Mouse (Mus musculus): ENCODE data around the gene Gbp10.
"Not testable (repeated sequence)": the region's sequence is repeated elsewhere in the genome, so short reads cannot be mapped to it uniquely, and the experiment has no call there.

GRCm38 (mm10) chr5:105196308-105196707, 43.0 kb downstream of the Gbp10 start:
- TF ChIP-seq CTCF (IDR thresholded peaks at IDR 0.05; ENCODE audit: low read depth, low read length); TAL1 (conservative IDR thresholded peaks at IDR 0.05; ENCODE audit: low read depth, low read length); GATA2 (IDR thresholded peaks at IDR 0.05; ENCODE audit: borderline replicate concordance, low read depth, low read length); GATA1 (IDR thresholded peaks at IDR 0.05; ENCODE audit: borderline replicate concordance, low read length): not testable (repeated sequence)

Data from G1E (cell line).